Mouse (Mus musculus) lung, adult 2 months (tissue): Measurements from ENCODE around the gene Slc6a12.

Experiments
- CTCF ChIP-seq: fragments of 200-500 bp; IDR thresholded peaks from 2 replicates; pipeline ENCODE4 v1.5.1; 2011; ENCODE audit warnings: mild to moderate bottlenecking, low read length, control low read depth; ENCODE audit not compliant: insufficient read depth
- POLR2A ChIP-seq: fragments of 200-500 bp; IDR thresholded peaks from 2 replicates; pipeline ENCODE4 v1.6.1; 2011; ENCODE audit warnings: low read depth, mild to moderate bottlenecking, control low read depth, low read length, borderline replicate concordance; ENCODE audit errors: extremely low read depth

DNA sequence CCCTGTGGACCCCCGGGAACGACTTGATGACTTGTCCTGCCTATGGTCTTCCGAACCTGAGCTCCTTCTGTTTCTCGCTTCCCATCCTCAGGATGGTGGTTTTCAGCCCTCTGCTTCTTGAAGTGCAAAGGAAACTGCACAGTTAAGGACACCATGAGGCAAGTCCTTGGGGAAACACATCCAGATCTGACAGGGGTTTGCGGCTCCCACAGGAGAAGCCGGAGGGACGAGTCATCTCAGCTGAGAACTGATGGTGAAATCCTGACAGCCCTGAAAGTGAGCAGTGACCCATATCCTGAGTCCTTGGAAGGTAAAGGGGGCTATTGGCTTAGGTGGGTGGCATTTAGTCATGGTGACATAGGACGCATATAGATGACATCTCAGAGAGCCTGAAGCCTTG lies 37.7 kb downstream of the Slc6a12 start:
- TF ChIP-seq POLR2A: no peak
- TF ChIP-seq CTCF: no peak
